Mouse (Mus musculus): Measurements from ENCODE around the gene Sdad1. TPM values are rescaled to one million over a fixed set of nuclear protein-coding genes. Genes with fewer than 3 reads are reported as not detected.
A peak's percentile ranks its signal among the peaks of the same experiment; 100 is the strongest.

The Sdad1 gene
- polyA plus RNA-seq, 1 experiment from 2014 or later: 36.3 TPM

GRCm38 (mm10) chr5:92256218-92256617, 54.1 kb downstream of the Sdad1 start, which contains the start of gene Ppef2:
Gene Ppef2, minus strand, starts transcription at chr5:92256278.
- Histone ChIP-seq H3K9ac (no peak within 1 kb of the TSS), H3K9me3 (replicated peaks) (no peaks in the 10 kb centered on the region), H3K36me3 (no peaks in the 10 kb centered on the region), H3K4me3 (no peak within 1 kb of the TSS), H3K27ac (no peak within 1 kb of the TSS), H3K27me3 (replicated peaks) (peaks cover 81% of the 10 kb centered on the region), H3K4me1 (no peaks in the 10 kb centered on the region), H3K4me2 (no peak within 1 kb of the TSS)
- ATAC-seq: no peak
- WGBS (ENCODE audit: insufficient replicate concordance): 26% methylated on average over 6 of the region's 6 CpGs

- 44% methylated on average over 6 of the region's 6 CpGs for WGBS (ENCODE audit: insufficient replicate concordance)
- H3K36me3 ChIP-seq: no peaks in the 10 kb centered on the region
- ATAC-seq: no peak
Observed at GRCm38 (mm10) chr5:92254476-92254875, 55.8 kb downstream of the Sdad1 start.

DNA sequence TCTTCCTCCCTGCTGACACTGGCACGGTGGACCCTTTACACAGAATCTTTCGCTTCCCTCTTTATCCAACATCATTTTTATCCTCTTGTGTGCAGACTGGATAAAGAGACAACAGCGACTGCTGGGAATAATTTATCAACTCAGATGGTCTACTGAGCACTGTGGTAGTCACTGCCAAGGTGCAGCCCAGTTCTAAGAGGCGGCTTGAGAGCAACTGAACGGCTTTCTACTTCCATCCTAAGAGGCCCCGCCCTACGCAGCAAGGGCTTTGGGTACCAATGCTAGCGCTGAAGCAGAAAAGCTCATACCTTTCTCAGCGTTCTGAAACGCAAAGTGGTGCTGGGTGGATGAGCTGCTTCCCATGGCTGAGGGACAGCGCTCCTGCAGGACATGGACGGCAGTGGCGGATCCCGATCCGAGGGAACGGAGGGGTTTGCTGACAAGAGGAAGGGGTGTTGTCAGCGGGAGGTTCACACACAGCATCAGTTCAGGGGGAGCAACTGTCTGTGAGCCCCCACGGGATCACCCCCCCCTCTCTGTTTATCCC, 57.4 kb downstream of the Sdad1 start:
- H3K4me3 ChIP-seq: no peak overlapping the region
- no peaks in the 10 kb centered on the region for H3K36me3 ChIP-seq
- H3K9me3 ChIP-seq (replicated peaks): no peaks in the 10 kb centered on the region
- 22% methylated on average over 18 of the region's 18 CpGs for WGBS (ENCODE audit: insufficient replicate concordance)
- H3K27me3 ChIP-seq (replicated peaks): peaks cover 73% of the 10 kb centered on the region
- no peak for ATAC-seq
- no peak overlapping the region for H3K4me2 ChIP-seq
- no peak overlapping the region for H3K27ac ChIP-seq
- no peaks in the 10 kb centered on the region for H3K4me1 ChIP-seq
- H3K9ac ChIP-seq: no peak overlapping the region

More at GRCm38 (mm10) chr5:92254476-92254875, 55.8 kb downstream of the Sdad1 start:
- Histone ChIP-seq H3K9me3 (replicated peaks) (no peaks in the 10 kb centered on the region), H3K4me2 (no peak overlapping the region), H3K9ac (no peak overlapping the region), H3K27me3 (replicated peaks) (peaks cover 71% of the 10 kb centered on the region), H3K27ac (no peak overlapping the region), H3K4me3 (no peak overlapping the region), H3K4me1 (no peaks in the 10 kb centered on the region)

- no peaks in the 10 kb centered on the region for H3K36me3 ChIP-seq
- H3K27me3 ChIP-seq (replicated peaks): peaks cover 74% of the 10 kb centered on the region
- no peaks in the 10 kb centered on the region for H3K4me1 ChIP-seq
- no peak overlapping the region for H3K4me2 ChIP-seq
- no peak overlapping the region for H3K9ac ChIP-seq
- WGBS (ENCODE audit: insufficient replicate concordance): 67% methylated on average over 6 of the region's 6 CpGs
- no peak for ATAC-seq
- H3K4me3 ChIP-seq: no peak overlapping the region
- no peaks in the 10 kb centered on the region for H3K9me3 ChIP-seq (replicated peaks)
- H3K27ac ChIP-seq: no peak overlapping the region
Observed at GRCm38 (mm10) chr5:92252031-92252430, 58.2 kb downstream of the Sdad1 start.

GRCm38 (mm10) chr5:92248614-92249013, 61.7 kb downstream of the Sdad1 start:
- Histone ChIP-seq H3K4me3 (no peak overlapping the region), H3K27ac (no peak overlapping the region), H3K4me1 (no peaks in the 10 kb centered on the region), H3K4me2 (no peak overlapping the region), H3K9ac (no peak overlapping the region), H3K9me3 (replicated peaks) (no peaks in the 10 kb centered on the region), H3K36me3 (no peaks in the 10 kb centered on the region), H3K27me3 (replicated peaks) (peaks cover 61% of the 10 kb centered on the region)
- no peak for ATAC-seq
- 70% methylated on average over 11 of the region's 11 CpGs for WGBS (ENCODE audit: insufficient replicate concordance)

DNA sequence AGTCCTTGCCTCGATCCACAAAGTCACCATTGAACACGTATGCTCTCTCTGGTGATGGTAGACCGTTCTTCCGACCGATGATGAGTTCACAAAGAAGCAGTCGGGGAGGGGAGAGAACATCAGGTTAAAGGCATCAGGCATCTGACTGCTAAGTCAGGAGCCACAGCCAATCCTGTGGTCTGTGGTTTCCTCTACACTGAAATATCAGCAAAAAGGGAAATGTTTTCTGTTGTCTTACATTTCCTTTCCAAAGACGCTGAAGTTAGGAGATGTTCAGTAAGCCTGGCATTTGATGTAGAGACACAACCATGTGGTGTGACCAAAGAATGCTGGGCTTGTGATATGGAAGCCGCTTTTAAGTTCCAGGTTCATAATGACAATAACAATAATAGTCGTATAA, 64.8 kb downstream of the Sdad1 start:
- no peak overlapping the region for H3K27ac ChIP-seq
- no peaks in the 10 kb centered on the region for H3K9me3 ChIP-seq (replicated peaks)
- peaks cover 71% of the 10 kb centered on the region for H3K27me3 ChIP-seq (replicated peaks)
- H3K4me2 ChIP-seq: no peak overlapping the region
- H3K9ac ChIP-seq: no peak overlapping the region
- WGBS (ENCODE audit: insufficient replicate concordance): 18% methylated on average over 9 of the region's 9 CpGs
- ATAC-seq: no peak
- H3K36me3 ChIP-seq: no peaks in the 10 kb centered on the region
- H3K4me1 ChIP-seq: no peaks in the 10 kb centered on the region
- no peak overlapping the region for H3K4me3 ChIP-seq

GRCm38 (mm10) chr5:92244900-92245299, 65.4 kb downstream of the Sdad1 start:
- Histone ChIP-seq H3K4me1 (no peaks in the 10 kb centered on the region), H3K36me3 (no peaks in the 10 kb centered on the region), H3K4me3 (no peak overlapping the region), H3K9ac (no peak overlapping the region), H3K4me2 (no peak overlapping the region), H3K27ac (no peak overlapping the region), H3K9me3 (replicated peaks) (no peaks in the 10 kb centered on the region), H3K27me3 (replicated peaks) (peaks cover 73% of the 10 kb centered on the region)
- no peak for ATAC-seq
- WGBS (ENCODE audit: insufficient replicate concordance): 78% methylated on average over 2 of the region's 2 CpGs

- Histone ChIP-seq H3K9ac (no peak overlapping the region), H3K4me1 (no peaks in the 10 kb centered on the region), H3K9me3 (replicated peaks) (no peaks in the 10 kb centered on the region), H3K36me3 (no peaks in the 10 kb centered on the region), H3K4me2 (no peak overlapping the region), H3K27ac (no peak overlapping the region), H3K4me3 (no peak overlapping the region), H3K27me3 (replicated peaks) (peaks cover 81% of the 10 kb centered on the region)
- WGBS (ENCODE audit: insufficient replicate concordance): 75% methylated on average over 12 of the region's 12 CpGs
- ATAC-seq: no peak
Observed at GRCm38 (mm10) chr5:92240769-92241168, 69.5 kb downstream of the Sdad1 start.

DNA sequence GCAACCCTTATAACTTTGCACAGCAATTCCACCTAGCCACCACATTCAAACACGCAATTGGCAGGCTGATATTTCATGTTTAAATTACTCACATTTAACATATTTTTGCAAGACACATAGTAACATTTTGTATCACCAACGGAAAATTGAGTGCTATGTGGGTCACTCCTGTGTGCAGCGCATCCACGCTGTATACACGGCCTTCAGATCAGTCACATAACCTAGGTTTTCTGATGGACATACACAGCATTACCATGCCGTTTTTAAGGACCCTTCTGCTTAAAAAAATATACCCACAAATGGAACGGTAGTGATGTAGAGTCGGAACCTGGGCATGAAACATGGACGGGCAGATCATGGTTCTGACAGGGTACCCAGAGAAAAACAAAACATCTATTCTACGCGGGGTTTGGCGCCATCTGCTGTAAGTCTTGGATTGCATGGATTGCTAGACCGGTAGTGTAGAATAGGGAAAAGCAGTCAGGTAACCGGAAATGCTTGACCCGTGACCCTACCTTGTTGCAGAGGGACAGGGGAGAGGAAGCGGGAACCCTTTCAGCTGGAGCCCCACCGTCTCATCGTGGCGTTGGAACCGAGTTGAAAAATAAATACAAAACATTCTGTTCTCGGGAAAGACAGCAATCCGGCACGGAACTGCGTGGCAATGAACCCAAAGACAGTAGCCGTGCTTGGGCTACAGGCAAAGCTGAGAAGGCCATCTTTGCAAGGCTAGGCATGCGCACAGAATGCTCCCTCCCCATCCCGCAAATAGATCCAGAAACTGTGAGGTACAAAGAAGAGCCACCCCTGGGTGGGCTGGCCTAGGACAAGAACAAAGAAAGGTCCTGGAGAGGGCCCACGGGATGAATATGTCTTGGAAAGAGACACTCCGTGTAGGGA, 70.7 kb downstream of the Sdad1 start:
- H3K27me3 ChIP-seq (replicated peaks): peaks cover 78% of the 10 kb centered on the region
- H3K4me3 ChIP-seq: no peak overlapping the region
- no peaks in the 10 kb centered on the region; the same call in 1 of the 2 replicates for H3K4me1 ChIP-seq
- no peaks in the 10 kb centered on the region for H3K9me3 ChIP-seq (replicated peaks)
- 0 out of 2 replicates have a peak overlapping the region, but pooled peaks have one; percentile 8 for H3K4me2 ChIP-seq
- no peak for ATAC-seq
- H3K9ac ChIP-seq: no peak overlapping the region
- no peak overlapping the region for H3K27ac ChIP-seq
- H3K36me3 ChIP-seq: no peaks in the 10 kb centered on the region
- WGBS (ENCODE audit: insufficient replicate concordance): 38% methylated on average over 29 of the region's 29 CpGs

GRCm38 (mm10) chr5:92234939-92235557, 75.2 kb downstream of the Sdad1 start:
- ATAC-seq: no peak
- H3K4me2 ChIP-seq: no peak overlapping the region
- H3K9ac ChIP-seq: no peak overlapping the region
- H3K27ac ChIP-seq: no peak overlapping the region
- no peaks in the 10 kb centered on the region for H3K36me3 ChIP-seq
- H3K4me3 ChIP-seq: no peak overlapping the region
- no peaks in the 10 kb centered on the region for H3K9me3 ChIP-seq (replicated peaks)
- no peaks in the 10 kb centered on the region; the same call in 1 of the 2 replicates for H3K4me1 ChIP-seq
- 27% methylated on average over 5 of the region's 5 CpGs for WGBS (ENCODE audit: insufficient replicate concordance)
- peaks cover 58% of the 10 kb centered on the region for H3K27me3 ChIP-seq (replicated peaks)
